Mouse (Mus musculus) heart, embryonic 15.5 days (tissue): ENCODE data around the gene Fnip2. TPM values are rescaled to one million over a fixed set of nuclear protein-coding genes. Genes with fewer than 3 reads are reported as not detected.

Experiments used
- ATAC-seq: fragments of 200-750 bp; cut with Nextera tagmentation; replicated peaks from 2 replicates; pipeline ENCODE4 v1.8.0; 2017; ENCODE audit warnings: low read depth, moderate TSS enrichment; ENCODE audit not compliant: insufficient number of reproducible peaks, insufficient read depth, low FRiP score
- H3K27ac ChIP-seq: fragments of 300-500 bp; sonication (generic); 2 replicates; pipeline ENCODE4 v1.5.1; 2015; ENCODE audit warnings: mild to moderate bottlenecking, inconsistent platforms
- H3K27me3 ChIP-seq: fragments of 300-500 bp; sonication (generic); 2 replicates; pipeline ENCODE4 v1.6.1; 2015; ENCODE audit warnings: inconsistent platforms
- H3K36me3 ChIP-seq: fragments of 300-500 bp; sonication (generic); 2 replicates; pipeline ENCODE4 v1.6.1; 2015; ENCODE audit warnings: mild to moderate bottlenecking, inconsistent platforms
- H3K4me1 ChIP-seq: fragments of 300-500 bp; sonication (generic); replicated peaks from 2 replicates; pipeline ENCODE4 v1.6.1; 2015; ENCODE audit warnings: inconsistent platforms
- H3K4me2 ChIP-seq: fragments of 300-500 bp; sonication (generic); 2 replicates; pipeline ENCODE4 v1.6.1; 2015; ENCODE audit warnings: inconsistent platforms, mild to moderate bottlenecking, moderate library complexity
- H3K4me3 ChIP-seq: fragments of 300-500 bp; sonication (generic); 2 replicates; pipeline ENCODE4 v1.5.1; 2015; ENCODE audit warnings: mild to moderate bottlenecking, inconsistent platforms
- H3K9ac ChIP-seq: fragments of 300-500 bp; sonication (generic); 2 replicates; pipeline ENCODE4 v1.6.1; 2015; ENCODE audit warnings: mild to moderate bottlenecking, inconsistent platforms
- H3K9me3 ChIP-seq: fragments of 300-500 bp; sonication (generic); replicated peaks from 2 replicates; pipeline ENCODE4 v1.6.1; 2016; ENCODE audit warnings: inconsistent platforms
- WGBS: fragments of 180-500 bp; shearing (Covaris S2); methylation state at CpG from one replicate; pipeline ENCODE4 v1.1.7; 2015; ENCODE audit warnings: mixed read lengths; 5-methylcytosine and 5-hydroxymethylcytosine counted together
- polyA plus RNA-seq: library from polyadenylated mRNA; unstranded; fragments of >200 nt; fragmentation: Nextera tagmentation; extraction: Ambion mirVana; gene quantifications from 2 replicates; pipeline ENCODE4 v1.2.1, GENCODE M21; 2015

Gene Fnip2
- 2.9 and 3.6 TPM in 2 replicates for polyA plus RNA-seq

GRCm38 (mm10) chr3:79567703-79568362 is at the start of gene Fnip2:
Fnip2 (minus strand) TSS chr3:79567796.
- H3K27me3 ChIP-seq, result no peaks in the 10 kb centered on the region
- H3K4me3 ChIP-seq, result peak within 1 kb of the TSS; percentile 88
- H3K4me1 ChIP-seq, result peaks cover 12% of the 10 kb centered on the region
- peak within 1 kb of the TSS; percentile 95 for H3K4me2 ChIP-seq
- H3K9ac ChIP-seq, result peak within 1 kb of the TSS; percentile 89
- H3K36me3 ChIP-seq, result no peaks in the 10 kb centered on the region
- no peaks in the 10 kb centered on the region for H3K9me3 ChIP-seq
- WGBS, result under 1% methylated on average over 54 of the region's 55 CpGs
- peak within 1 kb of the TSS; percentile 88 for H3K27ac ChIP-seq
- peak; percentile 93 for ATAC-seq

GRCm38 (mm10) chr3:79609886-79610285 is 42.3 kb upstream of the Fnip2 start:
- H3K27me3 ChIP-seq, result no peaks in the 10 kb centered on the region
- no peak for ATAC-seq
- H3K36me3 ChIP-seq, result peaks cover 68% of the 10 kb centered on the region
- no peak overlapping the region for H3K27ac ChIP-seq
- H3K9me3 ChIP-seq, result no peaks in the 10 kb centered on the region
- no peaks in the 10 kb centered on the region for H3K4me1 ChIP-seq
- WGBS, result 94% methylated on average over 2 of the region's 2 CpGs
- H3K4me2 ChIP-seq, result no peak overlapping the region
- H3K4me3 ChIP-seq, result no peak overlapping the region
- no peak overlapping the region for H3K9ac ChIP-seq

- Histone ChIP-seq H3K27ac (no peak overlapping the region; the same call in 1 of the 2 replicates), H3K4me2 (no peak overlapping the region), H3K4me3 (no peak overlapping the region), H3K9ac (no peak overlapping the region), H3K9me3 (no peaks in the 10 kb centered on the region), H3K36me3 (peaks cover 57% of the 10 kb centered on the region), H3K4me1 (peaks cover 16% of the 10 kb centered on the region), H3K27me3 (no peaks in the 10 kb centered on the region)
- WGBS, result 50% methylated on average over 7 of the region's 7 CpGs
- no peak for ATAC-seq
Observed at GRCm38 (mm10) chr3:79595468-79595867, 27.9 kb upstream of the Fnip2 start.

GRCm38 (mm10) chr3:79591793-79592471 is 24.3 kb upstream of the Fnip2 start:
- Histone ChIP-seq H3K9ac (peak overlapping the region; percentile 87), H3K4me1 (peaks cover 18% of the 10 kb centered on the region), H3K27me3 (no peaks in the 10 kb centered on the region), H3K4me3 (peak overlapping the region; percentile 88), H3K27ac (peak overlapping the region; percentile 88), H3K9me3 (no peaks in the 10 kb centered on the region), H3K36me3 (peaks cover 29% of the 10 kb centered on the region), H3K4me2 (peak overlapping the region; percentile 69)
- 2% methylated on average over 15 of the region's 15 CpGs for WGBS
- ATAC-seq, result no peak; the same call in 1 of the 2 replicates

- Histone ChIP-seq H3K36me3 (peaks cover 21% of the 10 kb centered on the region), H3K27ac (peak within 1 kb of the TSS; percentile 88), H3K4me2 (peak within 1 kb of the TSS; percentile 69), H3K4me1 (peaks cover 19% of the 10 kb centered on the region), H3K27me3 (no peaks in the 10 kb centered on the region), H3K9me3 (no peaks in the 10 kb centered on the region), H3K9ac (peak within 1 kb of the TSS; percentile 87), H3K4me3 (peak within 1 kb of the TSS; percentile 88)
- ATAC-seq, result peak; percentile 81
- WGBS, result 3% methylated on average over 63 of the region's 63 CpGs
Observed at GRCm38 (mm10) chr3:79590863-79591792, 23.5 kb upstream of the Fnip2 start, which contains the start of gene Ppid. Ppid (plus strand) TSS chr3:79591342.

GRCm38 (mm10) chr3:79589671-79590070 is 22.1 kb upstream of the Fnip2 start:
- Histone ChIP-seq H3K27me3 (no peaks in the 10 kb centered on the region), H3K4me2 (no peak overlapping the region), H3K4me3 (no peak overlapping the region), H3K36me3 (peaks cover 9% of the 10 kb centered on the region), H3K9ac (no peak overlapping the region), H3K27ac (no peak overlapping the region), H3K9me3 (no peaks in the 10 kb centered on the region), H3K4me1 (peaks cover 14% of the 10 kb centered on the region)
- ATAC-seq, result no peak
- WGBS, result 70% methylated on average over 2 of the region's 2 CpGs

GRCm38 (mm10) chr3:79586804-79587203 is 19.2 kb upstream of the Fnip2 start:
- H3K4me3 ChIP-seq, result no peak overlapping the region
- H3K27ac ChIP-seq, result no peak overlapping the region
- peak; percentile 57 for ATAC-seq
- no peak overlapping the region for H3K9ac ChIP-seq
- no peaks in the 10 kb centered on the region for H3K9me3 ChIP-seq
- no peak overlapping the region for H3K4me2 ChIP-seq
- no peaks in the 10 kb centered on the region for H3K36me3 ChIP-seq
- H3K27me3 ChIP-seq, result no peaks in the 10 kb centered on the region
- 0 out of 2 replicates have a peak, but pooled peaks cover 3% of the 10 kb centered on the region for H3K4me1 ChIP-seq
- 6% methylated on average over 6 of the region's 6 CpGs for WGBS

GRCm38 (mm10) chr3:79579891-79580575 is 12.4 kb upstream of the Fnip2 start:
- Histone ChIP-seq H3K27ac (no peak overlapping the region), H3K4me1 (peaks cover 11% of the 10 kb centered on the region), H3K4me2 (no peak overlapping the region), H3K4me3 (no peak overlapping the region), H3K9ac (no peak overlapping the region), H3K27me3 (no peaks in the 10 kb centered on the region), H3K9me3 (no peaks in the 10 kb centered on the region), H3K36me3 (no peaks in the 10 kb centered on the region)
- WGBS, result 53% methylated on average over 5 of the region's 5 CpGs
- no peak for ATAC-seq

GRCm38 (mm10) chr3:79578164-79578563 is 10.6 kb upstream of the Fnip2 start:
- Histone ChIP-seq H3K27ac (no peak overlapping the region), H3K4me2 (no peak overlapping the region), H3K4me1 (peaks cover 11% of the 10 kb centered on the region), H3K9ac (no peak overlapping the region), H3K4me3 (no peak overlapping the region), H3K9me3 (no peaks in the 10 kb centered on the region), H3K36me3 (no peaks in the 10 kb centered on the region), H3K27me3 (no peaks in the 10 kb centered on the region)
- ATAC-seq, result no peak
- WGBS, result 81% methylated on average over 6 of the region's 6 CpGs

- H3K27ac ChIP-seq, result no peak overlapping the region
- WGBS, result 58% methylated on average over 6 of the region's 6 CpGs
- no peaks in the 10 kb centered on the region for H3K27me3 ChIP-seq
- H3K4me3 ChIP-seq, result no peak overlapping the region
- ATAC-seq, result no peak
- H3K4me1 ChIP-seq, result peaks cover 11% of the 10 kb centered on the region
- H3K4me2 ChIP-seq, result no peak overlapping the region
- no peaks in the 10 kb centered on the region for H3K36me3 ChIP-seq
- H3K9me3 ChIP-seq, result no peaks in the 10 kb centered on the region
- H3K9ac ChIP-seq, result no peak overlapping the region
Observed at GRCm38 (mm10) chr3:79577606-79578005, 10.0 kb upstream of the Fnip2 start.
